Mouse (Mus musculus): ENCODE data around the gene Ip6k2. TPM values are rescaled to one million over a fixed set of nuclear protein-coding genes. Genes with fewer than 3 reads are reported as not detected.

Gene Ip6k2
- polyA plus RNA-seq, 1 experiment from 2014 or later, result 256 TPM

DNA sequence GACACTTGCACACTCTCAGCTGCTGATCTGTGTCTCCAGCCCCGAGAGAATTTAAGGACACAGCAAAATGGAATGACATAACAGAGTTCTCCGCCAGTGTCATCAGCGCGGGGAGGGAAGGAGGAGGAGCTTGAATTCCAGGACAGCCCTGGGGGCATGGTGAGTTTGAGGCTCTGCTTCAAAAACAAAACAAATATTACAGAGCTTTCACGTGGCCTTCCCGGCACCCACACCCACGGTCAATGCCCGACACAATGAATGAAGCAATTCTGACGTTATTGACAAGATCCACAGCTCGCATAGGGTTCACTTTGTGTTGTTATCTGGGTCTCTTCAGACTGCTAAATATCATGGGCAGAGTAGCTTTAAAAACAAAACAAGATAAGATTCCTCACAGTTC lies 18.6 kb upstream of the Ip6k2 start:
- Histone ChIP-seq H3K27ac (replicated peaks; ENCODE audit: low read depth, low read length) (no peak overlapping the region), H3K36me3 (ENCODE audit: control insufficient read depth, insufficient read depth, low read length) (no peaks in the 10 kb centered on the region), H3K9me3 (ENCODE audit: control insufficient read depth, low read length) (no peaks in the 10 kb centered on the region), H3K4me1 (ENCODE audit: control insufficient read depth, insufficient read depth, low read length) (no peaks in the 10 kb centered on the region), H3K4me2 (ENCODE audit: low read length) (no peak overlapping the region), H3K27me3 (ENCODE audit: control insufficient read depth, insufficient read depth, low read length) (no peaks in the 10 kb centered on the region), H3K4me3 (replicated peaks; ENCODE audit: low read depth, low read length) (no peak overlapping the region), H3K9ac (replicated peaks; ENCODE audit: low read length) (no peak overlapping the region)
- no peak for DNase-seq
- WGBS, result 77% methylated on average over 10 of the region's 10 CpGs
- no peak for ATAC-seq (ENCODE audit: low FRiP score, low TSS enrichment)

DNA sequence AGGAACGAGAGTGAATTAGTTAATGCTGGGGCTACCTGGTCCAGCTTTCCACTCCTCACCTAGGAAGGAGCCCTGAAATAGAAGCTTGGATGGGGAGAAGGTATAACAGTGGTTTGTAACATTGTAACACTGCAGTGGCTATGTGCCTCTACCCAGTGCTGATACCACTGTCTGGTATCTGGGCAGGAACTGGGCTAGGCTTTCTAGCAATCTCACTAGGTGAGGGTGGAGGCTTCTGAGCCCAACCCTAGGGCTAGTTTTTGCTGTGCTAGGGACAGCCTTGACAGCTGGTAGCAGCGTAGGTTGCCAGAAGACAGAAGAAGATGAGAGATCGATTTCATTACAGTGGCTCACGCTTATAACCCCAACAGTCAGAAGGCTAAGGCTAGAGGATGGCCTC lies 7.0 kb upstream of the Ip6k2 start:
- 89% methylated on average over 4 of the region's 4 CpGs for WGBS
- DNase-seq (no peak), ATAC-seq (ENCODE audit: low FRiP score, low TSS enrichment) (no peak)
- no peak overlapping the region for H3K4me3 ChIP-seq (replicated peaks; ENCODE audit: low read depth, low read length)
- no peak overlapping the region for H3K27ac ChIP-seq (replicated peaks; ENCODE audit: low read depth, low read length)
- H3K27me3 ChIP-seq (ENCODE audit: control insufficient read depth, insufficient read depth, low read length), result no peaks in the 10 kb centered on the region
- no peak overlapping the region for H3K9ac ChIP-seq (replicated peaks; ENCODE audit: low read length)
- no peaks in the 10 kb centered on the region for H3K9me3 ChIP-seq (ENCODE audit: control insufficient read depth, low read length)
- H3K4me2 ChIP-seq (ENCODE audit: low read length), result no peak overlapping the region
- no peaks in the 10 kb centered on the region for H3K36me3 ChIP-seq (ENCODE audit: control insufficient read depth, insufficient read depth, low read length)
- H3K4me1 ChIP-seq (ENCODE audit: control insufficient read depth, insufficient read depth, low read length), result no peaks in the 10 kb centered on the region

DNA sequence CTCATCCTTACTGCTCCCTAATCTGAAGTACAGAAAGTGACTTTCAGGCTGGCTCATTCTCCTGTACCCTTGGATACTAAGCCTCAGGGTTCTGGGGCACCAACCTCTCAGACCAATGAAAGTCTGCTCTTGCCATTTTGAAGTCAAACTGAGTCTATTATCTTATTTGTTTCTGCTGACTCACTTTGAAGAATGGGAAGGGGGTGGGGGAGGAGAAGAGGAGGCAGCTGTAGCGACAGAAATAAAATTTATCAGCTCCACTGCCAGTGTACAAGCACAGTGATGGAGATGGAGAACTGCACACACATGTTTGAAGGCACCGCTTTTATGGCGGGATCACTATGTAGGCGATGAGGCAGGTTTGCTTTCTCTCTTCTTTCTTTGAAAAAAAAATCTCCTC lies 6.3 kb upstream of the Ip6k2 start:
- WGBS, result 86% methylated on average over 4 of the region's 4 CpGs
- ATAC-seq (ENCODE audit: low FRiP score, low TSS enrichment) (no peak), DNase-seq (no peak)

DNA sequence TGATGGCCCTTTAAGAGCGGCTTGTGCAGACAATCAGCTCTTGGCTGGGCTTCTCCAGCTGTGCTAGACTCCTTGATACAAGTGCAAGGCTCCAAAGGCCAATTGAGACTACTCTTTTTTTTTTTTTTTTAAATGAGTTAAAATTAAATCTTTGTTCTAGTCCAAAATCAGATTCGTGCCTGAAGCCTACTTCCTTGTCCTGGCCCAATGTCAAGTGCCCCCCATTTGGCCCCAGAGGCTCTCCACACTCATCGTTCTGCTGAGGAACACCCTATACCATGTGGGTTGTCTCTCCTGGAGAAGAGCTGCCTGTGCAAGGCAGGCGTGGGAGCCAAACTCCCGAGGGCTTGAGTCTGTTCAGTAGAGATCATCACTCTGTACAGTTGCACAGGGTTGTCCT lies 2.6 kb upstream of the Ip6k2 start:
- DNase-seq (no peak), ATAC-seq (ENCODE audit: low FRiP score, low TSS enrichment) (no peak)
- H3K4me3 ChIP-seq (replicated peaks; ENCODE audit: low read depth, low read length), result no peak overlapping the region
- H3K4me2 ChIP-seq (ENCODE audit: low read length), result no peak overlapping the region
- H3K36me3 ChIP-seq (ENCODE audit: control insufficient read depth, insufficient read depth, low read length), result no peaks in the 10 kb centered on the region
- H3K27me3 ChIP-seq (ENCODE audit: control insufficient read depth, insufficient read depth, low read length), result no peaks in the 10 kb centered on the region
- H3K27ac ChIP-seq (replicated peaks; ENCODE audit: low read depth, low read length), result no peak overlapping the region
- H3K9me3 ChIP-seq (ENCODE audit: control insufficient read depth, low read length), result no peaks in the 10 kb centered on the region
- H3K4me1 ChIP-seq (ENCODE audit: control insufficient read depth, insufficient read depth, low read length), result peaks cover 21% of the 10 kb centered on the region
- no peak overlapping the region for H3K9ac ChIP-seq (replicated peaks; ENCODE audit: low read length)
- 67% methylated on average over 5 of the region's 5 CpGs for WGBS

More for the DNA sequence above, 6.3 kb upstream of the Ip6k2 start:
- Histone ChIP-seq H3K4me1 (ENCODE audit: control insufficient read depth, insufficient read depth, low read length) (peaks cover 5% of the 10 kb centered on the region), H3K27me3 (ENCODE audit: control insufficient read depth, insufficient read depth, low read length) (no peaks in the 10 kb centered on the region), H3K4me3 (replicated peaks; ENCODE audit: low read depth, low read length) (no peak overlapping the region), H3K36me3 (ENCODE audit: control insufficient read depth, insufficient read depth, low read length) (no peaks in the 10 kb centered on the region), H3K27ac (replicated peaks; ENCODE audit: low read depth, low read length) (no peak overlapping the region), H3K4me2 (ENCODE audit: low read length) (no peak overlapping the region), H3K9ac (replicated peaks; ENCODE audit: low read length) (no peak overlapping the region), H3K9me3 (ENCODE audit: control insufficient read depth, low read length) (no peaks in the 10 kb centered on the region)

DNA sequence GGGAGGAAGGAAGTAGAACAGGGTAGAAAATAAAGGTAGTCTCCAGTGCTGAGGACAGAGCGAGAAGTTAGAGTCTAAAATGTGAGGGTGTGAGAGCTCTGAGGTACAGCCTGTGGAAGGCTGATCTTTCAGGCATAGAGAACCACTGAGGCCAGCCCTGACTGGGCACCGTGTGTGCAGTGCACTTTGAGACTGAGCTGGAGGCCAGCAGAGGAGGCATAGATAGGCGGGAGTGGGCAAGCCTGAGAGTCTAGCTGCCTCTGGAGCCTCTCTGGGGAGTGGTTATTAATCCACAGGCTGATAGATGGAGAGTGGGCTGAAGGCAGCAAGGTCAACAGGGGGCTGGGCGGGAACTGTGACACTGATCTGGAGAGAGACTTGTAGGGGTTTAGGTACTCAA lies 1.7 kb upstream of the Ip6k2 start:
- H3K4me3 ChIP-seq (replicated peaks; ENCODE audit: low read depth, low read length), result no peak overlapping the region
- 74% methylated on average over 4 of the region's 4 CpGs for WGBS
- ATAC-seq (ENCODE audit: low FRiP score, low TSS enrichment) (no peak), DNase-seq (no peak)
- no peaks in the 10 kb centered on the region for H3K27me3 ChIP-seq (ENCODE audit: control insufficient read depth, insufficient read depth, low read length)
- H3K9me3 ChIP-seq (ENCODE audit: control insufficient read depth, low read length), result no peaks in the 10 kb centered on the region
- no peak overlapping the region; the same call in 1 of the 2 replicates for H3K4me2 ChIP-seq (ENCODE audit: low read length)
- H3K36me3 ChIP-seq (ENCODE audit: control insufficient read depth, insufficient read depth, low read length), result no peaks in the 10 kb centered on the region
- 0 out of 2 replicates have a peak overlapping the region, but pooled peaks have one; percentile 97 for H3K27ac ChIP-seq (replicated peaks; ENCODE audit: low read depth, low read length)
- H3K9ac ChIP-seq (replicated peaks; ENCODE audit: low read length), result no peak overlapping the region
- H3K4me1 ChIP-seq (ENCODE audit: control insufficient read depth, insufficient read depth, low read length), result peaks cover 29% of the 10 kb centered on the region

DNA sequence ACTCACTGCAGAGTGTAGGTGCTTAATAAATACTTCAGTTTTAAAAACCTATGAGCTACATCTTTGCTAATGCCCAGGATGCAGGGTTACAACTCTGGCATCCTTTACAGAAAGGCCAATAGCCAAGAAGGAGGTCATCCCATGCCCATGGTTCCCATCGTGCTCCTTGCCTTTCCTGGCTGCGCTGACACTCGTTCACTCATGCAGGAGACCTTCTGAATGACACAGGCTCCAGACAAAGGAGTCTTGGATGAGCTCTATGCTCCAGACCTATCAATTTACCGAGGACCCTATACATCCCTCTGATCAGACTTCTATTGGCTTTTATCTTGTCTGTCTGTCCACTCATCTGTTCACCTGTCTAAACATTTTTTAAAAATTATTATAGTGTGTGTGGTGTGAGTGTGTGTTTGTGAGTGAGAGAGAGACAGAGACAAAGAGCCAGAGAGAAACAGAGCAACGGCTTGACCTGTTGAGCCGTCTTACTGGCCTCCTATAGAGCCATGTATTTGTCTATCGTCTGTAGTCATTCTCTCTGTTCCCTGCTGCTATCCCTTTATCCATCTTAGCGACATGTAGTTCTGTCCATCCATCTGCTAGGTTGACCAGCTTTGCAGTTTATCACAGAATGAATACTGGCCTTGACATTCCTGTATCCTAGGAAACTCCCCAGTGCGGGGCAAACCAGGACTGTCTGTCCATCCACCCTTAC lies 604 bp upstream of the Ip6k2 start:
- no peaks in the 10 kb centered on the region for H3K9me3 ChIP-seq (ENCODE audit: control insufficient read depth, low read length)
- H3K4me2 ChIP-seq (ENCODE audit: low read length), result peak overlapping the region; percentile 96
- H3K4me3 ChIP-seq (replicated peaks; ENCODE audit: low read depth, low read length), result peak overlapping the region; percentile 71
- H3K27ac ChIP-seq (replicated peaks; ENCODE audit: low read depth, low read length), result peak overlapping the region; percentile 97
- no peaks in the 10 kb centered on the region for H3K27me3 ChIP-seq (ENCODE audit: control insufficient read depth, insufficient read depth, low read length)
- ATAC-seq (ENCODE audit: low FRiP score, low TSS enrichment) (peak; percentile 47), DNase-seq (peak; percentile 65)
- peak overlapping the region; percentile 98 for H3K9ac ChIP-seq (replicated peaks; ENCODE audit: low read length)
- 5% methylated on average over 9 of the region's 9 CpGs for WGBS
- no peaks in the 10 kb centered on the region for H3K36me3 ChIP-seq (ENCODE audit: control insufficient read depth, insufficient read depth, low read length)
- H3K4me1 ChIP-seq (ENCODE audit: control insufficient read depth, insufficient read depth, low read length), result peaks cover 40% of the 10 kb centered on the region

DNA sequence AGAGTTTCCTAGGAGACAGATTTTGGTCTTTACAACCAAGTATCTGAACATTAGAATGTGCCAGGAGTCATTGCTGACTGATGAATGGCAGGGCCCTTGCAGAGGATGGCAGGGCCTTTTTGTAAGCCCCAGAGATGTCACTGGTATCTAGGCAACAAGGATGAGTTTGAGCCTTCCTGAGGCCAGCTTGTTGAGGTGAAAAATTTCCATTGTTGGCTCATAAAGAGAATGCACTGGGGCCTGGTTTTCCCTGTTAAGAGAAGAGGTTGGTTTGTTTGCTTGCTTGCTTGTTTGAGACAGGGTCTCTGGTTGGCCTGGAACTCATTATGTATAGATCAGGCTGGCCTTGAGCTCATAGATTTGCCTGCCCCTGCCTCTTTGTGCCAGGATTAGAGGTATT lies 1.8 kb downstream of the Ip6k2 start:
- H3K27ac ChIP-seq (replicated peaks; ENCODE audit: low read depth, low read length), result peak overlapping the region; percentile 70; the same call in 1 of the 2 replicates
- peak overlapping the region; percentile 71 for H3K4me3 ChIP-seq (replicated peaks; ENCODE audit: low read depth, low read length)
- H3K9me3 ChIP-seq (ENCODE audit: control insufficient read depth, low read length), result no peaks in the 10 kb centered on the region
- peaks cover 58% of the 10 kb centered on the region for H3K4me1 ChIP-seq (ENCODE audit: control insufficient read depth, insufficient read depth, low read length)
- H3K9ac ChIP-seq (replicated peaks; ENCODE audit: low read length), result peak overlapping the region; percentile 98
- peaks cover 6% of the 10 kb centered on the region; the same call in 1 of the 2 replicates for H3K36me3 ChIP-seq (ENCODE audit: control insufficient read depth, insufficient read depth, low read length)
- no peak for ATAC-seq (ENCODE audit: low FRiP score, low TSS enrichment)
- DNase-seq, result peak; percentile 65
- H3K4me2 ChIP-seq (ENCODE audit: low read length), result peak overlapping the region; percentile 96
- no peaks in the 10 kb centered on the region for H3K27me3 ChIP-seq (ENCODE audit: control insufficient read depth, insufficient read depth, low read length)

DNA sequence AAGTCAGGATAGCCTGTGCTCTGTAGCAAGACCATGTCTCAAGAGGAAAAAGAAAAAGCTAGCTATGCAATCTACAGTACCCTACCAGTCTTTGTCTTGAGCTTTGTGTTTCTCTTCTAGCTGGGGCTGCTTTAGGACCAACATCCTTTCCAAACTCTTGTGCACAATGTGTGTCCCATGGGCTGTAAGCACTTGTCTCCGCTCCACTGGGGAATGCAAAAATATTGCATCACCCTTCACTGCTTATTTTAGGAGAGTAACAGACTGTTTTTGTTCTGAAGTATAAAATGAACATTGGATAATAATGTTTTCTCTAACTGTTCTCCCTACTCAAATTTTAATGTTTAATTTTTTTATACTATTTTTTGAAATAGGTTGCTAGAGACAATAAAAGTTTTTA lies 2.9 kb downstream of the Ip6k2 start:
- H3K27me3 ChIP-seq (ENCODE audit: control insufficient read depth, insufficient read depth, low read length), result no peaks in the 10 kb centered on the region
- no peak for ATAC-seq (ENCODE audit: low FRiP score, low TSS enrichment)
- H3K27ac ChIP-seq (replicated peaks; ENCODE audit: low read depth, low read length), result no peak overlapping the region
- H3K36me3 ChIP-seq (ENCODE audit: control insufficient read depth, insufficient read depth, low read length), result peaks cover 6% of the 10 kb centered on the region; the same call in 1 of the 2 replicates
- H3K4me3 ChIP-seq (replicated peaks; ENCODE audit: low read depth, low read length), result peak overlapping the region; percentile 71
- peaks cover 67% of the 10 kb centered on the region for H3K4me1 ChIP-seq (ENCODE audit: control insufficient read depth, insufficient read depth, low read length)
- H3K4me2 ChIP-seq (ENCODE audit: low read length), result peak overlapping the region; percentile 96
- peak overlapping the region; percentile 98; the same call in 1 of the 2 replicates for H3K9ac ChIP-seq (replicated peaks; ENCODE audit: low read length)
- no peaks in the 10 kb centered on the region for H3K9me3 ChIP-seq (ENCODE audit: control insufficient read depth, low read length)
- 93% methylated on average over 1 of the region's 1 CpGs for WGBS
- DNase-seq, result no peak

DNA sequence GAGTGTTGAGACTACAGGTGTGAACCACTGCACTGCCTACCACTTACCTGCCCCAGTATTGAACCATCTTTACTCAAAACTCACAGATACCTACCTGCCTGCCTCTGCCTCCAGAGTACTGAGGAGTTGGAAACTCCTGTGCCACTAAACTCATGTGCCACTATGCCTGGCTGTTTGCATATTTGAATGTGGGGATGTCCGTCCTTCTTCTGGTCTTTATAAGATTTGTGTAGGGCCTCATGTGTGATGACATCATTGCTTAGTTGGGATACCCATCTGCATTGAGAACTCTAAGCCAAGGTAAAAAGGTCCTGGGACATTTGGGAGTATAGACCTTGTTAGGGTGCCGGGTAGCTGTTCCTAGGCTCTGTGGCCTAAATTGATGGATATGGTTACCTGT lies 3.5 kb downstream of the Ip6k2 start:
- Histone ChIP-seq H3K4me1 (ENCODE audit: control insufficient read depth, insufficient read depth, low read length) (peaks cover 70% of the 10 kb centered on the region), H3K4me3 (replicated peaks; ENCODE audit: low read depth, low read length) (0 out of 2 replicates have a peak overlapping the region, but pooled peaks have one; percentile 7), H3K9ac (replicated peaks; ENCODE audit: low read length) (0 out of 2 replicates have a peak overlapping the region, but pooled peaks have one; percentile 7), H3K27ac (replicated peaks; ENCODE audit: low read depth, low read length) (no peak overlapping the region), H3K4me2 (ENCODE audit: low read length) (peak overlapping the region; percentile 96), H3K9me3 (ENCODE audit: control insufficient read depth, low read length) (no peaks in the 10 kb centered on the region), H3K36me3 (ENCODE audit: control insufficient read depth, insufficient read depth, low read length) (peaks cover 6% of the 10 kb centered on the region; the same call in 1 of the 2 replicates), H3K27me3 (ENCODE audit: control insufficient read depth, insufficient read depth, low read length) (no peaks in the 10 kb centered on the region)
- 94% methylated on average over 2 of the region's 2 CpGs for WGBS
- ATAC-seq (ENCODE audit: low FRiP score, low TSS enrichment) (no peak), DNase-seq (no peak)
